Mouse (Mus musculus) liver, postnatal 0 days (tissue): ENCODE data around the gene Cdh12.

Source experiments
- CTCF ChIP-seq: sonication (generic); IDR thresholded peaks from 2 replicates; pipeline ENCODE4 v1.5.1; 2016; ENCODE audit warnings: antibody characterized with exemption, low read depth
- EP300 ChIP-seq: IDR thresholded peaks from 2 replicates; pipeline ENCODE4 v1.6.1; 2016; ENCODE audit warnings: antibody characterized with exemption, low read depth, mild to moderate bottlenecking

DNA sequence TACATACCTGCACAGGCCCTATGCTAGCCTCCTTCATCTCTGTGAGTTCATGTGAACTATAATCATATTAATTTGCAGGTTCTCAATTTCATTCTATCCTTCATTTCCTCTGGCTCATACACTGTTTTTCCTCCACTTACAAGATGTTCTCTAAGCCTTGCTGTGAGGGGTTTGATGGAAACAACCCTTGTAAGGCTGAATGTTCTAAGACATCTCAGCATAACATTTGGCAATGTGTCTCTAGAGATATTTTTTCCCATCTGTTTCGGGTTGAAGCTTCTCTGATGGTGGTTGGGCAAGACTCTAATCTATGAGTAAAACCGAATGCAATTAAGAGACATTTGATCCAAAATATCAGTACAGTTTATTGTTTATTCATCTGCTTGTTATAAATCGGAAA, 444.4 kb downstream of the Cdh12 start:
- TF ChIP-seq EP300 = no peak
- no peak for TF ChIP-seq CTCF
